Mouse (Mus musculus): ENCODE results near the gene Cd5l.

DNA sequence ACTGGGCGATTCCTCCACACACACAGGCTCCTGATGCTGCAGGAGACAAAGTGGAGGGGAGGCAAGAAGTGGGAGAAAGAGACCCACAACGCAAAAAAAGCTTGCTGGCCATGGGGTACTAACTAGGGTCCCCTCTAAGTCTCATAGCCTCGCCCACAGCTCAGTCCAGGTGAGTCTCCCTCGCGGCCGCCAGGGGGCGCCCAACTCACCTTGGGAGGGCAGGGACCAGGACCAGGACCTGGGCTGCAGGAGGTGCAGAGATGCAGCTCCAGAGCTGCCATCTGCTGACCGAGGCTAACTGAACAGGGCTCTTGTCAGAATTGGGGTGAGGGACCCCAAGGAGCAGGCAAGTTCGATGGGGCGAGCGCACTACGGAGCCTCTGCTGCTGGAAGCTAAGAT is 53.5 kb downstream of the Cd5l start:
- TF ChIP-seq CTCF (IDR thresholded peaks at IDR 0.05; ENCODE audit: borderline replicate concordance, insufficient read depth, low read depth, low read length) (peak; percentile 79), POLR2A (IDR thresholded peaks at IDR 0.05; ENCODE audit: borderline replicate concordance, insufficient read depth, low read length) (no peak)

Measured in cerebellum, adult 2 months (tissue).